Mouse (Mus musculus) neutrophil, adult 83 days (primary cell): ENCODE measurements around the gene Itpa. TPM values are rescaled to one million over a fixed set of nuclear protein-coding genes. Genes with fewer than 3 reads are reported as not detected.

Experiments
- total RNA-seq, 2 experiments: library from RNA; stranded (reverse); gene quantifications; one replicate each; pipeline ENCODE4 v1.2.4; 2023

Itpa gene
- total RNA-seq, result 10 to 100 TPM; 11.7 to 12.8 TPM

GRCm38 (mm10) chr2:130667559-130667958 is at the start of gene Itpa:
TSS of gene Itpa (plus strand) at chr2:130667610.

GRCm38 (mm10) chr2:130629839-130630203 is 37.6 kb upstream of the Itpa start, which contains the start of the genes Fastkd5 and Ubox5:
TSS of gene Fastkd5 (minus strand) at chr2:130630027.
TSS of gene Ubox5 (minus strand) at chr2:130630038.

GRCm38 (mm10) chr2:130642684-130643369 is 24.6 kb upstream of the Itpa start, which contains the start of gene Lzts3:
TSS of gene Lzts3 (minus strand) at chr2:130642803.

GRCm38 (mm10) chr2:130664102-130664701 is 3.2 kb upstream of the Itpa start, which contains the start of gene Ddrgk1:
TSS of gene Ddrgk1 (minus strand) at chr2:130664659.

GRCm38 (mm10) chr2:130697153-130697810 is 29.9 kb downstream of the Itpa start, which contains the start of gene Slc4a11:
TSS of gene Slc4a11 (minus strand) at chr2:130697519.

Other genes with a start within 250 kb of the Itpa start
- 10 to 100 TPM; 59.3 to 68.0 TPM for gene Vps16, start 243.3 kb upstream of the Itpa start, total RNA-seq
- gene Pced1a, start 242.9 kb upstream of the Itpa start, total RNA-seq, result 10 to 100 TPM; 11.6 to 13.3 TPM
- 10 to 100 TPM; 70.2 to 88.9 TPM for gene Ptpra, start 217.3 kb upstream of the Itpa start, total RNA-seq
- gene Mrps26, start 103.9 kb upstream of the Itpa start, total RNA-seq, result 10 to 100 TPM; 26.7 to 31.5 TPM
- not detected for gene Oxt, start 91.4 kb upstream of the Itpa start, total RNA-seq
- not detected for gene Avp, start 85.1 kb upstream of the Itpa start, total RNA-seq
- gene Fastkd5, start 37.6 kb upstream of the Itpa start, total RNA-seq, result 1 to 10 TPM; 4.3 to 5.1 TPM
- gene Ubox5, start 37.6 kb upstream of the Itpa start, total RNA-seq, result 1 to 10 TPM; 2.6 to 3.6 TPM
- gene Lzts3, start 24.8 kb upstream of the Itpa start, total RNA-seq, result 1 to 10 TPM in 1 of 2 experiments, under 1 TPM in 1; 0.99 to 1.1 TPM
- gene Ddrgk1, start 3.0 kb upstream of the Itpa start, total RNA-seq, result 10 to 100 TPM; 41.6 to 43.0 TPM
- under 1 TPM in 1 of 2 experiments, not detected in 1; 0.33 TPM for gene Slc4a11, start 29.9 kb downstream of the Itpa start, total RNA-seq
- gene 4930402H24Rik, start 238.8 kb downstream of the Itpa start, total RNA-seq, result 10 to 100 TPM; 18.4 to 24.3 TPM
- 10 to 100 TPM; 49.0 to 56.8 TPM for gene Atrn, start 238.9 kb downstream of the Itpa start, total RNA-seq